Mouse (Mus musculus): ENCODE data around the gene Pigq.

Pigq gene

DNA sequence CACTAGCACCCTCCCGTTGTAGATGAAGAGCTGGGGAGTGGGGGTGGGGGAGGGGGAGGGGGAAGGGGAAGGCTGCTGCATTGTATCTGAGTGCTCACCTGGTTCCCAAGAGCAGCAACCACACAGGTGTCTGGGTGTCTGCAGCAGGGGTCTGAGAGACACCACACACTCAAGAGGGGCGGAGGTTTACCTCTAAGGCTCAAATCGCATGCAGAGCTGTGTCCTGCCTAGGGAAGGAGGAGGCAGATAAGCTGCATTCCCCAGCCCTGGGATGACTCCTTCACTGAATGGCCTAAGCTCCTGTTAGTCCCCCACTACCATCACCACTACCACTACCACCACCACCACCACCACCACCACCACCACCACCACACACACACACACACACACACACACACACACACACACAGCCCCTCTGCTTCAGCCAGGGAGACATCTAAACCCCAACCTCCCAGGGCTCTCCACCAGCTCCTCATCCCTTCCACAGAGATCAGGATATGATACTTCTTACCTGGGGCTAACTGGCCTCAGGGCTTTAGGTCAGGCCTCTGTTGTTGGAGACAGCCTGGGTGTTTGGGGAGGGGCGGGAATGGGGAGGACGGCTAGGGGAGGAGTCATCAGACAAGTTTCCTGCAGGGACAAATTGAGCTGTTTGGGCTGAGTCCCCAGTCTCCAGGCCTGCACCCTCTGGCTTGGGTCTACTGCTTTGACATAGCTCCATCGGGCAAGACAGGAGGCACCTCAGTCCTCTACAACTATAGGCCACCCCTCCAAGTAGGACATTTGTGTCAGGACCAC, at the start of gene Pigq, which contains the start of gene Nhlrc4:
Gene Pigq, minus strand, starts transcription at position 571 of the 798 bp plus-strand sequence.
Gene Nhlrc4, minus strand, starts transcription at position 596 of the 798 bp plus-strand sequence.
- DNase-seq (ENCODE audit: low spot score) = no peak

GRCm38 (mm10) chr17:25993489-25993888, 48.8 kb upstream of the Pigq start:
- no peak for DNase-seq (ENCODE audit: low spot score)

DNA sequence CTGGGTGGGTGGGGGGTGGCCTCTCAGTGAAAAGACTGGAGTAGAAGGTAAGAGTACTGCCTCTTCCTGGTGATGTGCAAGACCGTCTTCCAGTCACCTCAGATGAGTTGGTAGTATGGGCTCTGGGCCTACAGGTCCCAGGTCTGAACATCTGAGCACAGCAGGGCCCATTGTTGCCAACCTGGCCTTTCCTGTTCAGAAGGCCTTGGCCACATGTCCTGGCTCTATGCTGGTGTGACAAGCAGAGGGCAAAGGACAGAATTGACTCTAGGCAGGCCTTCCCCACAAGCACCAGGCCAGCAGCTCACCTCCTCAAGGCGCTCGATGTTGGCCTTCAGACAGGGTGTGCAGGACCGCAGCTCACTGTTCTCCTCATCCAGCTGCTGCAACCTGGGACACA, 47.5 kb upstream of the Pigq start:
- no peak for DNase-seq (ENCODE audit: low spot score)

GRCm38 (mm10) chr17:25990331-25990730, 45.6 kb upstream of the Pigq start:
- DNase-seq (ENCODE audit: low spot score) = no peak

- DNase-seq (ENCODE audit: low spot score) = peak; percentile 94
These were observed 40.9 kb upstream of the Pigq start, which contains the start of gene Capn15 for GRCm38 (mm10) chr17:25985306-25986294. Gene Capn15, minus strand, starts transcription at chr17:25985796.

GRCm38 (mm10) chr17:25984556-25985305, 40.0 kb upstream of the Pigq start:
- DNase-seq (ENCODE audit: low spot score) = no peak

DNA sequence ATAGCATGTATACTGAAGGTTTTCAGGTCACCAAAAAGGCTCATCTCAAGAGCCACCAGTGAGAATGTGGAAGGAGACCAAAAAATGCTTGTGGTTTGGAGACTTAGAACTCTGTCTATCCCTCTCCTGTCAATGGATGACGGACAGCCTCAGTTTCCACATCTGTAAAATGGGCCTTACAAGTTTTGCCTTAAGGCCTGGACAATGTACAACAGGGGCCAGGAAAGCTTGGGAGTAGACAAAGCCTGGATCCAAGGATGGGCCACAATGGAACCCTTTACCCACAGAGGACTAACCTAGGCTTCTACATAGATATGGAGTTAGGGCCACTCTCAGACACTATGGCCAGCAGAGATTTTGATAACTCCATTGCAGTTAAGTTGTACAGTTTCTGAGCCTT, 39.3 kb upstream of the Pigq start:
- DNase-seq (ENCODE audit: low spot score) = no peak

DNA sequence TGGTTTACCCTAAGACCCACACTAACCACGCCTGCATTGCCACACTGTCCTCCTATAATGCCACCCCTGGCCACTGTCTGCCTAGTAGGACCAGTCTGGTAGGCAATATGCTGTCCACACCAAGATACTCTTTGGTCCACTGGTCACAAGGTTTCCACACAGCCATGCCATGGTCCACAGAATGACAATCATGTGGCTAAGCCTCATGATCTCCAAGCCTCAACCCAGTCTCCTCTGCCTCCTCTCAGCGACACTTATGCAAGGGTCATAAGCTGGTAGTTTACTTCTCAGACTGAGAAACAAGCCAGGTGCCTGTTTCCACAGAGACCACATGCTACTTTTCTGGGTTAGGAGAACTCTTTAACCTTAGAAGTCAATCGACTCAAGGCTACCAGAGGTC, 38.2 kb upstream of the Pigq start:
- DNase-seq (ENCODE audit: low spot score) = no peak

DNA sequence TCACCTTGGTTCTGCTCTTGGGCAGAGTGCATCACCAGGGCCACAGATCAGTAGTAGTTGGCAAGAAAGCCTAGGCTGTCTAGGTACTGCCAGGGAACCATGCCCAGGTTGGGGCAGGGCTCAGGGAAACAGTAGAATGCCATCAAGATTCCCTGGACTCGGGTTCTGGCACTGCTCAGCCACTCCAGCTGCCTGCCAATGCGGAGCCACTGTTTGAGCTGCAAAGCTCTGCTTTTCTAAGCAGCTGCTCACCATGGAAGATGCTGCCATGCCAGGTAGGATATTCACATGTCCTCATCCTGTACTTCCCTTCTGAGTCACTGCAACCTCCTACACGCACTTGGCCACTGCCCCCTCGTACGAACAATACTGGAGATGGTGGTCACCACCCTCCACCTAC, 36.1 kb upstream of the Pigq start:
- DNase-seq (ENCODE audit: low spot score) = no peak

GRCm38 (mm10) chr17:25979829-25980738, 35.3 kb upstream of the Pigq start:
- no peak for DNase-seq (ENCODE audit: low spot score)

DNA sequence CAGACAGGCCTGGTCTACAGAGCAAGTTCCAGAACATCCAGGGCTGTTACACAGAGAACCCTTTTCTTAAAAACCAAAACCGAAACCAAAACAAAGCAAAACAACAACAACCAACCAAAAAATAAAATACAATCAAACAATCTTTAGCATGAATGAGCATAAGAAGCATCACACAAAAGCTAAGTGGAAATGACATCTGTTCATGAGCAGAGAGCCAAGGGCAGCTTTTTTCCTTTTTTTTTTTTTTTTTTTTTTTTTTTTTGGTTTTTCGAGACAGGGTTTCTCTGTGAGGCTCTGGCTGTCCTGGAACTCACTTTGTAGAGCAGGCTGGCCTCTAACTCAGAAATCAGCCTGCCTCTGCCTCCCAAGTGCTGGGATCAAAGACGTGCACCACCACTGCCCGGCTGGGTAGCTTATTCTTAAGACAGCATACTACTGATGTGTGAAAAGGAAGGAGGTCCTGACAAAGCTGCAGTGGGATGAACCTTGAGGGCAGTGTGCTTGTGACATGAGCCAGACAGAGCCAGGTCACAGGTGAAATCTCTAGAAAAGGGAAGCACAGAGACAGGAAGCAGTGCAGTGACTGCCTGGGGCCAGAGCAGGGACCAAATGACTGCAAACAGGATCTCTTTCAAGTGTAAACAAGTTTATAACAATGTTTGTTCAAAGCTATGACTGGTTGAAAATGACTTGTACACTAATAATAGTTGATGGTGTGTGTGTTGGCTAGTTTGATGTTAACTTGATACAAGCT, 26.4 kb upstream of the Pigq start:
- no peak for DNase-seq (ENCODE audit: low spot score)

- no peak for DNase-seq (ENCODE audit: low spot score)
These were observed 25.7 kb upstream of the Pigq start for GRCm38 (mm10) chr17:25970448-25970847.

DNA sequence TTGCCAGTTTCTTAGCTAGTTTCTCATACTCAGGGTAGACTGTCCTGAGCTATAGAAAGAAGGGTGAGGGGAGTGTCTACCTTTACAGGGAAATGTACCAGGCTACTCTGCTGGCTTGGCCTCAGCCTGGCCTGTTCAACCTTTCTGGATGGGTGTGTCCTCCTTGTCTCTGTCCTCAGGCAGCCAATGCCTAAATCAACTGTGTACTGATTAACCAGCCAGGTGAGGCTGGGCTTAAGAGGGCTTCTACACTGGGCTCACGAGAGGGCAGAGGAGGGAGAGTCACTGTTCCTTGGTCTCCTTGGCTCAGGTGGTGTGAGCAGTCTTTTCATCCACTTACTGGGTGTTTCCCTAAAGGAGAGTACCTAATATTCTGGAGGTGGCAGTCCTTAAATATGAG, 23.4 kb upstream of the Pigq start:
- DNase-seq (ENCODE audit: low spot score) = no peak

GRCm38 (mm10) chr17:25967652-25968051, 22.9 kb upstream of the Pigq start:
- DNase-seq (ENCODE audit: low spot score) = no peak

DNA sequence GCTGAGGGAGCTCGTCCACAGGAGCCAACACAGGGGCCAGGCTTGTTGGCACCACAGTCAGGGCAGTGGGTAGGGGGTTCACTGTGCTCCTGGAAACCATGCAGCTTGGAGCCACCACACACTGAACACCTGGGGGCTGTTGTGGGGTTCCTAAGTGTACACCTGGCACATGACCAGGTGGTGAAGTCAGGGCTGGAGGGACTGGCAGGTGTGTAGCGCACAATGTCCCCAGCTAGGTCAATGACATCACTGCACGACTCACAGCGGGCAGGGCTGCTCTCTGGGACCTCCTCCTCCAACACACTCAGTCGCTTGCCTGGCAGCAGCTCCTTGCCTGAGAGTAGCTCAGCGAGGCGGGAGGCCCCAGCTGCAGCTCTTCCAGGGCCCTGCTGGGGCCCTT, 19.5 kb upstream of the Pigq start:
- no peak for DNase-seq (ENCODE audit: low spot score)

DNA sequence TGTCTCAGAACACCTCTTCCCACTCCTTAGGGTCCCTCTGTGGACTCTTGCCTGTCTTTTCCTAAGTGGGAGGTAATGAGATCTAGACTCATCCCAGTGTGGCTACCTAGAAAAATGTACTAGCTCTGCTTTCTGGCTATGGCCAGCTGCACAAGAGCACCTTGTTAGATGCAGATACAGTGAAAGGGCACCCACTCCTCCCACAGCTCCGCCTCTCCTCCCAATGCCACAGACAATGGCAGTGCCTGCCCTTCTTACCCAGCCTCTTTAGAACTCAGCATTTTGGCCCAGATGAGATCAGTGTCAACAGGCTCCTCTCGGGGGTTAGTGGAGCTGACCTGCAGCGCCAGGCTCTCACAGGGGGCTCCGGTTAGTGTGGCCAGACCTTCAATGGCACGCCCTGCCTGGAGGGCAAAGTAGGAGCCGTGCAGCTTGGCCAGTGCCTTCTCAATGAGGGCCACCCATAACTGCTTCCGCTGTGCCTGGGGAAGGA, 17.7 kb upstream of the Pigq start:
- no peak for DNase-seq (ENCODE audit: low spot score)

GRCm38 (mm10) chr17:25961566-25961965, 16.8 kb upstream of the Pigq start:
- DNase-seq (ENCODE audit: low spot score) = no peak

GRCm38 (mm10) chr17:25959630-25960467, 15.1 kb upstream of the Pigq start:
- DNase-seq (ENCODE audit: low spot score) = no peak

Data from ovary, postnatal 36 days (tissue).